Mouse (Mus musculus): ENCODE data around the gene Sertad1. TPM values are rescaled to one million over a fixed set of nuclear protein-coding genes. Genes with fewer than 3 reads are reported as not detected.
A peak's percentile ranks its signal among the peaks of the same experiment; 100 is the strongest.

Gene Sertad1
- polyA plus RNA-seq, 1 experiment: 44.6 TPM

DNA sequence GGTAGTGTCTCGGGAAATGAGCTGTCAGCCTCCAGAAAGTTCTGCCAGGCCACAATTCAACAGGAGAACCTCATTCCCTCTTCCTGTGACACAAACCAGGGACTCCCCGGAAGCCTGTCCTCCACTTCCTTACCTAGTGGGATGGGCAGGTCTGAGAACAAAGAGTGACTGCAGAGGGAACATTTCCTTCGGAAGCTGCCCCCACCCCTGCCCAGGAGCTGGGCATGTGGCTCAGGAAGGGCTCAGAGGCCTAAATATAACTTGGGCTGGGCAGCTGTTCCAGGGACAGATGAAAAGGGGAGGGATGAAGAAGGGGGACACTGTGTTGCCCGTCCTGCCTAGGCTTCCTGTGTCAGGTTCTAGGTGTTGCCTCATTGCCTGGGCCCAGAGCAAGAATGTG is 14.9 kb downstream of the Sertad1 start:
- H3K4me3 ChIP-seq: no peak overlapping the region
- H3K4me2 ChIP-seq (ENCODE audit: low read depth): no peak overlapping the region
- no peak overlapping the region for H3ac ChIP-seq (ENCODE audit: control insufficient read depth, insufficient read length)
- no peaks in the 10 kb centered on the region for H3K36me3 ChIP-seq (ENCODE audit: control insufficient read depth, insufficient read depth)
- no peaks in the 10 kb centered on the region for H3K79me2 ChIP-seq (ENCODE audit: control insufficient read depth, insufficient read depth)
- TF ChIP-seq POLR2AphosphoS2 (IDR thresholded peaks at IDR 0.05; ENCODE audit: insufficient read length, low read depth) (no peak), MYOG (IDR thresholded peaks at IDR 0.05; ENCODE audit: control insufficient read depth in 1 of 3, insufficient read depth in 1 of 3, insufficient read length in 2 of 3, low read depth in 2 of 3) (peak; percentile 34 to 93 (median 80)), MYOD1 (IDR thresholded peaks at IDR 0.05; ENCODE audit: control insufficient read depth in 1 of 3, insufficient read length in 2 of 3, low read depth in 2 of 3) (peak; percentile 43 to 88 (median 62)), E2F4 (IDR thresholded peaks at IDR 0.05; ENCODE audit: insufficient read depth) (no peak)
- no peaks in the 10 kb centered on the region for H3K27me3 ChIP-seq (ENCODE audit: control insufficient read depth, insufficient read depth, insufficient read length)

DNA sequence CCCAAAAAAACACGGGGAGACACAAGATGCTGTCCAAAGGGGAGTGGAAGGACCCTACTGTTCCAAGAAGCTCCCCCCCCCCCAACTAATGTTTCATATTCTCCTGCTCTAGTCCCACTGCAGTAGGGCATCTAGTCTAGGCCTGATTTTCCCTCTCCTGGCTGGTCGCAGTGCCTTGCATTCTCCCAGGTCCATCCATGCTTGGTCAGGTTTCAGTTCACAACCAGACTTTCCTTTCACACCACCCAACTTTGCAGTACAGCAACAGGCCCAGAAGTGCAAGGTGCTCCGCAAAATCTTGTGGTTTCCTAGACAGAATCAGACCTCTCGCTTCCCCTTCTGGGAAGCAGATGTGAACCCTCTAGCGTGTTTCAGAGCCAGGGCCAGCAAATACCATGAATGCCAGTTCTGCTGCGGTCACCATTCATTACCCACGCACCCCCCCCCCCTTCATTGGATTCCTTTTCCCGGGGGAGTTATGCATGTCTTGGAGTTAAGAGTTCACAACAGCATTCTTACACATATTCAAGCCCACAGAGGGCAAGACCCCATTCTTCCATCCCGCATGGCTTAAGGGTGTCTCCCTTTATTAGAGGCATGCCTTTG is 20.2 kb downstream of the Sertad1 start:
- Histone ChIP-seq H3K36me3 (ENCODE audit: control insufficient read depth, insufficient read depth) (no peaks in the 10 kb centered on the region), H3ac (ENCODE audit: control insufficient read depth, insufficient read length) (no peak overlapping the region), H3K27me3 (ENCODE audit: control insufficient read depth, insufficient read depth, insufficient read length) (no peaks in the 10 kb centered on the region), H3K79me2 (ENCODE audit: control insufficient read depth, insufficient read depth) (peaks cover 5% of the 10 kb centered on the region), H3K4me3 (peak overlapping the region; percentile 34), H3K4me2 (ENCODE audit: low read depth) (peak overlapping the region; percentile 100)
- TF ChIP-seq REST (IDR thresholded peaks at IDR 0.05; ENCODE audit: insufficient read depth, insufficient read length) (no peak), MYOD1 (IDR thresholded peaks at IDR 0.05; ENCODE audit: control insufficient read depth in 1 of 3, insufficient read length in 2 of 3, low read depth in 2 of 3) (peak in 1 of 3 experiments; percentile 34), CEBPB (IDR thresholded peaks at IDR 0.05; ENCODE audit: insufficient read depth, poor library complexity, severe bottlenecking) (no peak), MYOG (IDR thresholded peaks at IDR 0.05; ENCODE audit: control insufficient read depth in 1 of 3, insufficient read depth in 1 of 3, insufficient read length in 2 of 3, low read depth in 2 of 3) (peak in 2 of 3 experiments; percentile 5 to 48)

DNA sequence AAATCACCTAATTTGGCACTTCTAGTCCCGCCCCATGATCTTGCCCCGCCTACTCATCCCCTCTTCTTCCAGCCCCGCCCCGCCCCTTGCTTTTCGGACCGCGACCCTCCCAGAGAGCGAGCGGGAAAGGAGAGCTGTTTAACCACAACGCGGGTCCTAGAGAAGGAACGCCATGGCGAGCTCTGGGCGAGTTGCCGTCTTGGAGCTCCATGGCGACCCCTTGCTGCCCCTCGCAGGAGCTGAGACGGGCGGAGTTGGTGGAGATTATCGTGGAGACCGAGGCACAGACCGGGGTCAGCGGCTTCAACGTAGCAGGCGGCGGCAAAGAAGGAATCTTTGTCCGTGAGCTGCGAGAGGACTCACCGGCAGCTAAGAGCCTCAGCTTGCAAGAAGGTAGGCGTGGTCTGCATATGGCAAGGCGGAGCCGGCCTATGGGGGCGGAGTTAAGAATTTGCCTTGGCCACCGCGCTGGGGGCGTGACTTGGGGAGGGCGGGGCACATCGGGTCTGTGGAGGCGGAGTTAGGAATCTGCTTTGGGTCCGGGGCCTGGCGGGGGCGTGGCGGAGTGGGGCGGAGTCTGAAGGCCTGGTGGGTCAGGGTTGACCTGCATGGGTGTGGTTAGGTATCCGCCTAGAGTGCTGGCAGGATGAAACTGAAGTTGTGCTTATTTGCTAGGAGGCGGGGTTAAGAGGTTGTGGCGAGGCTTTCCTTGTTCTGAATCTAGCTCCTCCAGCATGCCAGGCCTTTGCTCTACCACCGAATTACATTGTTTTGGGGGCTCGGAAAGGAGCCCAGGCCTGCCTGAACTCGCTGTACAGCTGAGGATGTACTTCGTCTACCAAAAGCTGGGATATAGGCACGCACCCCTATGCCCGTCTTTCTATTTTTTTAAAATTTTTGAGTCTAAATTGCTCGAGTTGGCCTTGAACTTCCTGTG is 21.3 kb downstream of the Sertad1 start:
- Histone ChIP-seq H3K79me2 (ENCODE audit: control insufficient read depth, insufficient read depth) (peaks cover 5% of the 10 kb centered on the region), H3ac (ENCODE audit: control insufficient read depth, insufficient read length) (no peak overlapping the region), H3K4me3 (peak overlapping the region; percentile 34), H3K27me3 (ENCODE audit: control insufficient read depth, insufficient read depth, insufficient read length) (no peaks in the 10 kb centered on the region), H3K4me2 (ENCODE audit: low read depth) (peak overlapping the region; percentile 100), H3K36me3 (ENCODE audit: control insufficient read depth, insufficient read depth) (no peaks in the 10 kb centered on the region)
- TF ChIP-seq TCF12 (IDR thresholded peaks at IDR 0.05; ENCODE audit: insufficient read depth, poor library complexity, severe bottlenecking) (no peak), E2F4 (IDR thresholded peaks at IDR 0.05; ENCODE audit: insufficient read depth) (no peak), MYOD1 (IDR thresholded peaks at IDR 0.05; ENCODE audit: control insufficient read depth in 1 of 3, insufficient read length in 2 of 3, low read depth in 2 of 3) (no peak), USF1 (IDR thresholded peaks at IDR 0.05; ENCODE audit: low read depth) (no peak), CEBPB (IDR thresholded peaks at IDR 0.05; ENCODE audit: insufficient read depth, poor library complexity, severe bottlenecking) (no peak), POLR2A (IDR thresholded peaks at IDR 0.05; ENCODE audit: insufficient read length, low read depth) (peak; percentile 85), TCF3 (IDR thresholded peaks at IDR 0.05; ENCODE audit: insufficient read length, low read depth) (no peak), REST (IDR thresholded peaks at IDR 0.05; ENCODE audit: insufficient read depth, insufficient read length) (no peak), MAX (IDR thresholded peaks at IDR 0.05; ENCODE audit: low read depth) (no peak), SRF (IDR thresholded peaks at IDR 0.05; ENCODE audit: control insufficient read depth, insufficient read length, low read depth) (peak; percentile 45), POLR2AphosphoS2 (IDR thresholded peaks at IDR 0.05; ENCODE audit: insufficient read length, low read depth) (peak; percentile 95)

DNA sequence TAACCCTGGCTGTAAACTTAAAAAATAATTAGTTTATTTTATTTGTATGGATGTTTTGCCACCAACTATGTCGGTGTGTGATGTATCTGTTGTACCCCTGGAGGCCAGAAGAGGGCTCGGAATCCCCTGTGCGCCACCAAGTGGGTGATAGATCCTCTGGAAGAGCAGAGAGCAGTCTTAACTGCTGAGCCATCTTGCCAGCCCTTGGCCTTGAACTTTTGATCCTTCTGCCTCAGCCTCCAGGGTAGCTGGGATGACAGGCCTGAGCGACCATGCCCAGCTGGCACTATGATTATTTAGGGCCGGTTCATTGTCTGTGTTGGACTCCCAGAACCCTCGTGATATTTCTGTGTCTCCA is 21.9 kb downstream of the Sertad1 start:
- Histone ChIP-seq H3K79me2 (ENCODE audit: control insufficient read depth, insufficient read depth) (peaks cover 5% of the 10 kb centered on the region), H3K36me3 (ENCODE audit: control insufficient read depth, insufficient read depth) (no peaks in the 10 kb centered on the region)
- TF ChIP-seq MAX (IDR thresholded peaks at IDR 0.05; ENCODE audit: low read depth) (no peak), MYOD1 (IDR thresholded peaks at IDR 0.05; ENCODE audit: control insufficient read depth in 1 of 3, insufficient read length in 2 of 3, low read depth in 2 of 3) (no peak), REST (IDR thresholded peaks at IDR 0.05; ENCODE audit: insufficient read depth, insufficient read length) (no peak), POLR2AphosphoS2 (IDR thresholded peaks at IDR 0.05; ENCODE audit: insufficient read length, low read depth) (no peak), USF1 (IDR thresholded peaks at IDR 0.05; ENCODE audit: low read depth) (no peak), SRF (IDR thresholded peaks at IDR 0.05; ENCODE audit: control insufficient read depth, insufficient read length, low read depth) (no peak)

DNA sequence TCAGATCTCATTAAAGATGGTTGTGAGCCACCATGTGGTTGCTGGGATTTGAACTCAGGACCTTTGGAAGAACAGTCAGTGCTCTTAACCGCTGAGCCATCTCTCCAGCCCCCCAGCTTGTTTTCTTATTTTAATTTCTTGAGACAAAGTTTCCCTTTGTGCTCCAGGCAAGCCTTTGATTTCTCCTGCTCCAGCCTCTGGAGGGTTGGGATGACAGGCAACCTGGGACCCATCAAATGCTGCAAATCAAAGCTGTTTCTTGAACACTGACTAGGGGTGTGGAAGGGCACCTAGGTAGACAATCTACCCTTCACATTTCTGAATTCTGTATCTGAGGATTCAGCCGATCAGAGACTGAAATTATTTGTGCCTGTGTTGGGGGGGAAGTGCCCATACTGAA is 24.1 kb downstream of the Sertad1 start:
- Histone ChIP-seq H3K27me3 (ENCODE audit: control insufficient read depth, insufficient read depth, insufficient read length) (no peaks in the 10 kb centered on the region), H3K4me2 (ENCODE audit: low read depth) (no peak overlapping the region), H3K4me3 (no peak overlapping the region), H3K79me2 (ENCODE audit: control insufficient read depth, insufficient read depth) (peaks cover 5% of the 10 kb centered on the region), H3ac (ENCODE audit: control insufficient read depth, insufficient read length) (no peak overlapping the region), H3K36me3 (ENCODE audit: control insufficient read depth, insufficient read depth) (no peaks in the 10 kb centered on the region)
- TF ChIP-seq SRF (IDR thresholded peaks at IDR 0.05; ENCODE audit: control insufficient read depth, insufficient read length, low read depth) (no peak), MYOD1 (IDR thresholded peaks at IDR 0.05; ENCODE audit: control insufficient read depth in 1 of 3, insufficient read length in 2 of 3, low read depth in 2 of 3) (no peak), MAX (IDR thresholded peaks at IDR 0.05; ENCODE audit: low read depth) (no peak), POLR2A (IDR thresholded peaks at IDR 0.05; ENCODE audit: insufficient read length, low read depth) (no peak), USF1 (IDR thresholded peaks at IDR 0.05; ENCODE audit: low read depth) (no peak), E2F4 (IDR thresholded peaks at IDR 0.05; ENCODE audit: insufficient read depth) (no peak), POLR2AphosphoS2 (IDR thresholded peaks at IDR 0.05; ENCODE audit: insufficient read length, low read depth) (no peak), TCF12 (IDR thresholded peaks at IDR 0.05; ENCODE audit: insufficient read depth, poor library complexity, severe bottlenecking) (no peak)

More for the DNA sequence above, 21.9 kb downstream of the Sertad1 start:
- Histone ChIP-seq H3K4me2 (ENCODE audit: low read depth) (peak overlapping the region; percentile 85), H3K4me3 (peak overlapping the region; percentile 34), H3K27me3 (ENCODE audit: control insufficient read depth, insufficient read depth, insufficient read length) (no peaks in the 10 kb centered on the region), H3ac (ENCODE audit: control insufficient read depth, insufficient read length) (no peak overlapping the region)

Measured in myocyte (in vitro differentiated cells).